Mouse (Mus musculus) neural tube, embryonic 10.5 days (tissue): ENCODE measurements at regions not wholly inside any gene's neighbourhood (a gene's known extent, or its start where the extent isn't known, plus 50 kb on each side); places are given as distances from the start of the nearest gene placed in this dataset.

Experiments used
- DNase-seq: peaks from one replicate; pipeline ENCODE4 v3.0.0-alpha.2; 2017; ENCODE audit warnings: low spot score; ENCODE audit errors: extremely low spot score

GRCm38 (mm10) chr6:51207587-51208361 lies 224.7 kb upstream of the Nfe2l3 start:
- peak; percentile 46 for DNase-seq

- DNase-seq = peak; percentile 61
Observed at GRCm38 (mm10) chr6:51208660-51209396, 223.6 kb upstream of the Nfe2l3 start.

- no peak for DNase-seq
Observed at GRCm38 (mm10) chr6:51211418-51211817, 221.1 kb upstream of the Nfe2l3 start.

- DNase-seq = no peak
Observed at GRCm38 (mm10) chr6:51212216-51212615, 220.3 kb upstream of the Nfe2l3 start.

GRCm38 (mm10) chr6:51215371-51215770 lies 217.1 kb upstream of the Nfe2l3 start:
- DNase-seq = peak; percentile 37

GRCm38 (mm10) chr6:51216472-51216871 lies 216.0 kb upstream of the Nfe2l3 start:
- DNase-seq = no peak

GRCm38 (mm10) chr6:51219691-51220090 lies 212.8 kb upstream of the Nfe2l3 start:
- DNase-seq = no peak

- DNase-seq = no peak
Observed at GRCm38 (mm10) chr6:51220778-51221177, 211.7 kb upstream of the Nfe2l3 start.

- DNase-seq = no peak
Observed at GRCm38 (mm10) chr6:51236077-51236740, 196.3 kb upstream of the Nfe2l3 start.

DNA sequence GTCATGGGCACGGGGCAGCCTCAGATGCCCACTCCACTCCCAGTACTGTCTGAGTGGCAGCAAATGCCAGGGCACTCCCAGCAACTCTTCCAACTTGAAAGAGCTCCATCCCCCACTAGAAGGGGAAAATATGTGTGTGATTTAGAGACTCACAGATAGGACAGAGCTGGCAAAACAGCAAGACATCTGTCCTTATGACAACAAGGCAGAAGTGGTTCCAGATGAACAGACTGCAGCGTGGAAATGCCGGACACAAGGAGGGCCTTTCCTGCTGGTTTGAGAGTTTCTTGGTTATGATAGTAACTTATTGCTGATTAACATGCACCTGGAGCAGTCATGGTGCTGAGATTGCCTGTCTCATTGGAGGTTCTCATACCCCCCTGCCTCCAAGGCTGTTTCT lies 192.4 kb upstream of the Nfe2l3 start:
- peak; percentile 16 for DNase-seq

DNA sequence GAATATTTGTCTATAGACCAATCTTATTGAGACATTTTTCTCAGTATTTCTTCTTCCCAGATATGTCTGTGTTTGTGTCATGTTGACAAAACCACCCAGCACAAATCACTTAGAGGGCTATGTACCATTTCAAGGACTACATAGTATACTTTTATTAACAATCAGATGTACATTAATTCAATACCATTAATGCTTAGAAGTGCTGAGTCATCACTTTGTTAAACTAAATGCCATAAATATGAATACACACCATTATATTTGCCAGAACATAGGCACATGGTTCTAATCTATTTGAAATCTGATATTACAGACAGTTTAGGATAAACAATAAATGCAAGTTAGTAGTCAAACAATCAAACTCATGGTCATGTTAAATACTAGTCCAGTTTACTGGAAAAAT lies 182.2 kb upstream of the Nfe2l3 start:
- DNase-seq = no peak

DNA sequence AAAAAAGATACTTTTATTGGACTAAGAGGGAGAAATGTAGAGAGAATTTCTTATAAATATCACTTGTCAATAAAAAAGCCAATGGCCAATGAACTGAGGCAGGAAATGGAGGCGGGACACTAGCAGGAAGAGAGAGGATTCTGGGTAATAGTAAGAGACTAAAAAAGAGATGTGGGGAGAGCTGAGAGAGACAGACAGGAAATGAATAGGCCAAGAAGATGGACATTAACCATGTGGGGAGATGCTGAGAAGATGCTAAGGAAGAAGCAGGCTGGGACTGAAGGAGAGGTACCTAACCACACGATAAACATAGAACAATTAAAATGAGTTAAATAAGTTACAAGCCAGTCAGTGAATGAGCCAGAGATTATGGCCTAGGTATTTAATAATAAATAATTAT lies 181.0 kb upstream of the Nfe2l3 start:
- DNase-seq = no peak

DNA sequence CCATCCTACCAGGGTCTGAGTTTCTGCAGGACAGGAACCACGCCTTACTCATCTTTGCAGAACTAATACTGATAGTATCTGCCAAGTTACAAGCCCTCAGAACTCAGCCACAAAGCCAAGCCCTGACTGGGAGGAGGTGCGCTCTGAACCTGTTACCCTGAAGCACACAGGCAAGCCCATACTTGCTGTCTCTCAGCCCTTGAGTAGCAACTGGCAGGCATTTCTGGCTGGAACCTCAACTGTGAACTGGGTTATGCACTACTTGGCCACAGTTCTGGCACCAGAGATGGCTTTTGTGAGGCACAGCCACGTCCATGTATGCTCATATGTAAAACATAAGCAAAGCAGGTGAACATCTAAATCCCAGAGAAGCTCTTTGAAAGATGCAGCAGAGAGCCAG lies 179.7 kb upstream of the Nfe2l3 start:
- DNase-seq = no peak

DNA sequence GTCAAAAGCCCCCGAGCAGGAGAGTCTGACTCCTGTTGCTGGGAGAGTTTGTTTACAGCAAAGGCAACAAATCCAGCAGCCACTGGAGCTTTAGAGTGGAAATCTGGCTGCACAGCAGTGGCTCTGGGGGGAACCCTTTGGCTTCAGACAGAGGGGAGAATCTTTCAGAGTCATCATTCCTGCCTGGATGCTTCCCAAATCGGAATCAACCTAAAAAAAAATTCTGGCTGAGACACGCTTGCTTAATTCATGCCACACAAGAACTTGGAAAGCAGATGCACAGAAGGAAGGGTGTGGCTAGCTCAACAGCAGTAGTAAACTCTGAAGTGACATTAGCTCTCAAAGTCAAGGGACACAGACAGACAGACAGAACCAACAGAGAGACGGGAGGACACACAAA lies 175.8 kb upstream of the Nfe2l3 start:
- no peak for DNase-seq

- DNase-seq = no peak
Observed at GRCm38 (mm10) chr6:51257524-51257923, 174.9 kb upstream of the Nfe2l3 start.

DNA sequence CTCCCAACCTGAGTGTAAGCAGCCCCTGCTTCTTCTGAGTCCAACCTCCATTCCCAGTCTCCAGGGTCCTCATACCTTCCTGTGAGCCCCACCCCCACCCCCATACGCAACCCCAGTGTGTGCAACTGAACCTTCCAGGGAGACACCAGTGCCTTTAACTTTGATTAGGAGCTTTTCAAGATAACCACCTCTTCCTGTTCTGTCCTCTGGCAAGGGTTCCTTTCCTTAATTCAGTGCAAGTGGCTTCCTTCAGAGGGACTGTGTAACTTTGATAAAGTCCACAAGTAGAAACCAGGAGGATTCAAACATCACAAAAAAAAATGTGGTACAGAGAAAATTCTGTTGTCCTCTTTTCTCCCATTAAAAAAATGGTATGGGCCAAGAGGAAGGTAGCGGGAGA lies 174.2 kb upstream of the Nfe2l3 start:
- no peak for DNase-seq

DNA sequence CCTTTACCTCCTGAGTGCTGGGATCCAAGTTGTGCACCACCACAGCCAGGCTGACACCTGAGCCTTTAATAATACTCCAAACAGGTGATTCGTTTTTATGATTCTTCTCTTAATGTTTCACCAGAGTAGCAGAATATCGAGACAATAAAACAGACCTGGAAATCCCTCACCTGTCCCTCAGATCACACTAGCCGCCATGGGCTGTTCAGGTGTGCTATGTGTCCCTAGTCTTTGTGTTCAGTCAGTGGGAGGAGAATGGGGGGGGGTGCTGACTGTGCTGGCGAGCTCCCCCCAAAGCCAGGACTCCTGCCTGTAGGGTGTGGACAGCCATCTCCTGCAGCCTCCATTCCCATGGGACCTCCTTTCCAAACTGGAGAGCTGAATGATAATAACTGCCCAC lies 168.9 kb upstream of the Nfe2l3 start:
- DNase-seq = no peak

- no peak for DNase-seq
Observed at GRCm38 (mm10) chr6:51265329-51265728, 167.1 kb upstream of the Nfe2l3 start.

- DNase-seq = no peak
Observed at GRCm38 (mm10) chr6:51266721-51267120, 165.7 kb upstream of the Nfe2l3 start.

DNA sequence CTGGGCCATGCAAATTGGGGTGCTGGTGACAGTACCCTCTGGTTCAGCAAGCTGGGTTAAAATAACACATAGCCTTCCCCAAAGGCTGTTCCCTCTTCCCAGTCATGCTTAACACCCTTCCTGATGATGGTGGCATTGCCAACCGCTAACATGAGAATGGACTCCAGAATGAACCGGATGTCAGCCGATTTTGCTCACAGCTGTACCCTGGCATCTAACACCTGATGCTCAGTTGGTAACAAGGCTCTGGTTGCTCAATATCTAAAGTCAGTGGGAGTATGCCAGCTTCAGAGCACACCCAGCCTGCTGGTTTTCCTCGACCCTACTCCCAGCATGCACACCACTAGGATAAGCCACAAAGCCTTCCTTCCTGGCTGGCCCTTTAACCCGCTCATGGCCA lies 164.6 kb upstream of the Nfe2l3 start:
- DNase-seq = no peak

- DNase-seq = no peak
Observed at GRCm38 (mm10) chr6:51268931-51269330, 163.5 kb upstream of the Nfe2l3 start.

DNA sequence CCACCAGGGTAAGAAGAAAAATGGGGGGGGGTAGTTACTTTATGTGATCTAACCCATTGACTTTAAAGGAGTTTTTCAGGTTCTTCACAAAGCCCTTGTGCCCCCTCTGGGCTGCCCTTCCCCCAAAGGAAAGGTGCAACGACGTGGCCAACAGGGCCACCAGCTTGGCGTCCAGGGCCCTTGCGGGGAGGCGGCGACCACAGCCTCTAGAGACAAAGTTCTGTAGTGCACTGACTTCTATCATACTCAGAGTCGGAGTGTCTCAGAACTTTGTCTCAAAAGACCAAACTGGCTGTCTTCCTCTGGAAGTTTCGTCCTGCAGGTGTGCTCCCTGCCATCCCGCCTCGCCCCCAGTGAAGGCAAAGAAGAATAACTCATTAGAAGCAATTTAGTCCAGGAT lies 162.9 kb upstream of the Nfe2l3 start:
- DNase-seq = peak; percentile 20
